Mouse (Mus musculus) spleen, adult 2 months (tissue): ENCODE measurements around the gene Zfp488.

ENCODE experiments used
- CTCF ChIP-seq: fragments of 200-500 bp; IDR thresholded peaks from 2 replicates; pipeline ENCODE4 v1.5.1; 2011; ENCODE audit warnings: mild to moderate bottlenecking, inconsistent platforms; ENCODE audit not compliant: insufficient read depth, insufficient read length, insufficient replicate concordance; ENCODE audit errors: extremely low read depth
- POLR2A ChIP-seq: fragments of 200-500 bp; IDR thresholded peaks from 2 replicates; pipeline ENCODE4 v1.6.1; 2011; ENCODE audit warnings: low read depth, low read length, inconsistent platforms

GRCm38 (mm10) chr14:34000076-34000475 is 21.5 kb upstream of the Zfp488 start:
- TF ChIP-seq CTCF = no peak
- TF ChIP-seq POLR2A = no peak
